Mouse (Mus musculus) liver, embryonic 14.5 days (tissue): Measurements from ENCODE around the gene Chchd10. TPM values are rescaled to one million over a fixed set of nuclear protein-coding genes. Genes with fewer than 3 reads are reported as not detected.
"Not testable (repeated sequence)": the region's sequence is repeated elsewhere in the genome, so short reads cannot be mapped to it uniquely, and the experiment has no call there.

Experiments used
- ATAC-seq: fragments of 200-750 bp; cut with Nextera tagmentation; 2 replicates; pipeline ENCODE4 v1.8.0; 2017; ENCODE audit warnings: moderate number of reproducible peaks, mild to moderate bottlenecking, moderate library complexity; ENCODE audit not compliant: insufficient read depth
- DNase-seq, 3 experiments: peaks; one replicate each; pipeline ENCODE4 v3.0.0-alpha.2; 2012 to 2013; ENCODE audit warnings: low read depth in 3 of 3, low spot score in 3 of 3
- H3K27ac ChIP-seq: fragments of 300-500 bp; sonication (generic); 2 replicates; pipeline ENCODE4 v1.5.1; 2014; ENCODE audit warnings: moderate library complexity, mild to moderate bottlenecking, control low read depth, inconsistent platforms
- H3K27me3 ChIP-seq: fragments of 300-500 bp; sonication (generic); 2 replicates; pipeline ENCODE4 v1.6.1; 2014; ENCODE audit warnings: mild to moderate bottlenecking, low read length, moderate library complexity; ENCODE audit not compliant: control insufficient read depth, insufficient read depth
- H3K36me3 ChIP-seq: fragments of 300-500 bp; sonication (generic); replicated peaks from 2 replicates; pipeline ENCODE4 v1.6.1; 2014; ENCODE audit warnings: low read depth; ENCODE audit not compliant: control insufficient read depth, insufficient read depth
- H3K4me1 ChIP-seq, 2 experiments: fragments of 200-500 bp in 1 of 2; fragments of 300-500 bp in 1 of 2; sonication (generic) in 1 of 2; replicated peaks; 2 replicates each; pipeline ENCODE4 v1.6.1; 2012 to 2014; ENCODE audit warnings: antibody characterized with exemption in 1 of 2, inconsistent platforms in 1 of 2, low read length in 1 of 2; ENCODE audit not compliant: control insufficient read depth in 2 of 2, insufficient read depth in 2 of 2
- H3K4me2 ChIP-seq: fragments of 300-500 bp; sonication (generic); 2 replicates; pipeline ENCODE4 v1.6.1; 2014; ENCODE audit warnings: low read depth, mild to moderate bottlenecking, control low read depth, moderate library complexity
- H3K4me3 ChIP-seq, 2 experiments: fragments of 200-500 bp in 1 of 2; fragments of 300-500 bp in 1 of 2; sonication (generic) in 1 of 2; 2 replicates each; pipeline ENCODE4 v1.5.1; 2012 to 2014; ENCODE audit warnings: low read depth in 2 of 2, low read length in 2 of 2, mild to moderate bottlenecking in 2 of 2, control low read depth in 1 of 2, inconsistent platforms in 1 of 2, moderate library complexity in 1 of 2; ENCODE audit not compliant: insufficient read depth in 1 of 2
- H3K9ac ChIP-seq: fragments of 300-500 bp; sonication (generic); replicated peaks from 2 replicates; pipeline ENCODE4 v1.6.1; 2014; ENCODE audit warnings: mild to moderate bottlenecking, control low read depth, moderate library complexity
- H3K9me3 ChIP-seq: fragments of 300-500 bp; sonication (generic); 2 replicates; pipeline ENCODE4 v1.6.1; 2016; ENCODE audit warnings: low read length, mixed read lengths; ENCODE audit not compliant: control insufficient read depth
- CTCF ChIP-seq: IDR thresholded peaks from 2 replicates; pipeline ENCODE4 v1.5.1; 2016; ENCODE audit warnings: antibody characterized with exemption, low read depth, control low read depth
- EP300 ChIP-seq: IDR thresholded peaks from 2 replicates; pipeline ENCODE4 v1.6.1; 2016; ENCODE audit warnings: antibody characterized with exemption, low read depth
- WGBS: fragments of 180-500 bp; shearing (Covaris S2); extraction: QIAGEN DNeasy Blood & Tissue Kit; methylation state at CpG from one replicate; pipeline ENCODE4 v1.1.7; 2014; ENCODE audit not compliant: insufficient replicate concordance; 5-methylcytosine and 5-hydroxymethylcytosine counted together
- polyA plus RNA-seq, 2 experiments: library from polyadenylated mRNA; depleted of rRNA in 1 of 2; stranded (reverse) in 1 of 2; unstranded in 1 of 2; fragments of >200 nt; fragmentation: Nextera tagmentation in 1 of 2; extraction: Ambion mirVana in 1 of 2; gene quantifications; 2 replicates each; pipeline versions ENCODE4 v1.2.1 to v1.2.3; 2012 to 2014

Chchd10 gene
- polyA plus RNA-seq (2012; rRNA removed) (55.8 and 72.9 TPM in 2 replicates), polyA plus RNA-seq (2014; fragmentation: Nextera tagmentation; extraction: Ambion mirVana) (106 and 111 TPM in 2 replicates)

GRCm38 (mm10) chr10:75932891-75933290 is at the start of gene Chchd10:
Chchd10 (plus strand) TSS chr10:75933130.
- peaks cover 20 to 29% of the 10 kb centered on the region in 2 experiments for H3K4me1 ChIP-seq
- ATAC-seq (no peak), DNase-seq (no peak)
- H3K36me3 ChIP-seq: peaks cover 2% of the 10 kb centered on the region; the same call in 1 of the 2 replicates
- H3K4me3 ChIP-seq: peak within 1 kb of the TSS; percentile 35 to 51
- no peak within 1 kb of the TSS for H3K27ac ChIP-seq
- H3K27me3 ChIP-seq: peaks cover 42% of the 10 kb centered on the region
- peak within 1 kb of the TSS; percentile 67 for H3K4me2 ChIP-seq
- 42% methylated on average over 6 of the region's 6 CpGs for WGBS
- H3K9me3 ChIP-seq: no peaks in the 10 kb centered on the region
- TF ChIP-seq CTCF: no peak
- H3K9ac ChIP-seq: no peak within 1 kb of the TSS; the same call in 1 of the 2 replicates

- Histone ChIP-seq H3K36me3 (no peaks in the 10 kb centered on the region), H3K4me2 (peak overlapping the region; percentile 29), H3K27ac (no peak overlapping the region), H3K4me3 (no peak overlapping the region), H3K27me3 (peaks cover 5% of the 10 kb centered on the region; the same call in 1 of the 2 replicates), H3K9me3 (no peaks in the 10 kb centered on the region), H3K4me1 (no peaks in the 10 kb centered on the region; a peak in 1 of 4 replicates), H3K9ac (no peak overlapping the region)
- TF ChIP-seq CTCF: peak; percentile 73
- no peak for TF ChIP-seq EP300
- ATAC-seq: peak; percentile 52
- no peak for DNase-seq
- WGBS: 2% methylated on average over 10 of the region's 10 CpGs
Observed at GRCm38 (mm10) chr10:75883232-75883552, 49.7 kb upstream of the Chchd10 start.

- Histone ChIP-seq H3K9me3 (no peaks in the 10 kb centered on the region), H3K4me1 (no peaks in the 10 kb centered on the region; a peak in 1 of 4 replicates), H3K36me3 (no peaks in the 10 kb centered on the region), H3K9ac (no peak overlapping the region), H3K27me3 (peaks cover 5% of the 10 kb centered on the region; the same call in 1 of the 2 replicates), H3K27ac (no peak overlapping the region), H3K4me2 (no peak overlapping the region), H3K4me3 (no peak overlapping the region)
- TF ChIP-seq CTCF: no peak
- TF ChIP-seq EP300: no peak
- ATAC-seq (no peak), DNase-seq (no peak)
- WGBS: 72% methylated on average over 8 of the region's 8 CpGs
Observed at GRCm38 (mm10) chr10:75884742-75885141, 48.2 kb upstream of the Chchd10 start.

- H3K4me2 ChIP-seq, DNase-seq, H3K9ac ChIP-seq, ATAC-seq, H3K4me1 ChIP-seq, H3K9me3 ChIP-seq, H3K4me3 ChIP-seq, H3K36me3 ChIP-seq, H3K27me3 ChIP-seq, H3K27ac ChIP-seq: not testable (repeated sequence)
- 69% methylated on average over 4 of the region's 5 CpGs for WGBS
Observed at GRCm38 (mm10) chr10:75887504-75887903, 45.4 kb upstream of the Chchd10 start.

- 44% methylated on average over 8 of the region's 8 CpGs for WGBS
- H3K4me2 ChIP-seq: no peak overlapping the region
- TF ChIP-seq CTCF: no peak
- TF ChIP-seq EP300: no peak
- H3K27ac ChIP-seq: no peak overlapping the region
- H3K9me3 ChIP-seq: no peaks in the 10 kb centered on the region
- no peak overlapping the region for H3K4me3 ChIP-seq
- peaks cover 0 to 3% of the 10 kb centered on the region in 2 experiments; a peak in 1 of 4 replicates for H3K4me1 ChIP-seq
- DNase-seq: no peak
- no peak for ATAC-seq
- H3K27me3 ChIP-seq: no peaks in the 10 kb centered on the region
- H3K36me3 ChIP-seq: no peaks in the 10 kb centered on the region
- H3K9ac ChIP-seq: no peak overlapping the region
Observed at GRCm38 (mm10) chr10:75889406-75890153, 43.4 kb upstream of the Chchd10 start.
